Mouse (Mus musculus) liver, embryonic 14.5 days (tissue): ENCODE measurements around the gene Arhgap24.

Source experiments
- CTCF ChIP-seq: IDR thresholded peaks from 2 replicates; pipeline ENCODE4 v1.5.1; 2016; ENCODE audit warnings: antibody characterized with exemption, low read depth, control low read depth
- EP300 ChIP-seq: IDR thresholded peaks from 2 replicates; pipeline ENCODE4 v1.6.1; 2016; ENCODE audit warnings: antibody characterized with exemption, low read depth

DNA sequence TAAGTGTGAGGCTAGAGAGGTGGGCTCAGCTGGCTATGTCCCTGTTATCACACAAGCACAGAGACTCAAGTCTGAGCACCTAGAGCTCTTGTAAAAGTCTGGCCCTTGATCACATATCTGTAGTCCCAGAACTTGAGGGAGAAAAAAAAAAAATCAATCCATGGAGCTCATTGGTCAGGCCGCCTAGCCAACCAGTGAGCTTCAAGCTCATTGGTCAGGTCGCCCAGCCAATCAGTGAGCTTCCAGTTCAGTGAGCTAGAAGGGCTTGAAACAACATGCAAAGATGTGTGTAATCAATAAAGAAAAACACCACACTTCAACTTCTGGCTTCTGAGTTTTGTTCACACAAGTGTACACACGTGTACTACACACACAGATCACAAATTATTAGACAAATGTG lies 242.4 kb downstream of the Arhgap24 start:
- TF ChIP-seq CTCF (no peak), EP300 (no peak)
